Mouse (Mus musculus): Measurements from ENCODE around the gene Poc5.

GRCm38 (mm10) chr13:96454288-96454687 is 66.2 kb downstream of the Poc5 start:
- TF ChIP-seq CTCF (IDR thresholded peaks at IDR 0.05; ENCODE audit: control insufficient read depth, insufficient read depth, low read length) (no peak), POLR2A (IDR thresholded peaks at IDR 0.05; ENCODE audit: borderline replicate concordance, control insufficient read depth, low read depth, low read length) (no peak)

Measured in bone marrow, adult 2 months (tissue).